Mouse (Mus musculus) thymus, adult 2 months (tissue): ENCODE results near the gene Lama5.

Source experiments
- CTCF ChIP-seq: fragments of 200-500 bp; IDR thresholded peaks from 2 replicates; pipeline ENCODE4 v1.5.1; 2012; ENCODE audit warnings: mild to moderate bottlenecking, control low read depth, low read length, moderate library complexity, borderline replicate concordance; ENCODE audit not compliant: control insufficient read depth, poor library complexity, insufficient read depth; ENCODE audit errors: extremely low read depth
- POLR2A ChIP-seq: fragments of 200-500 bp; IDR thresholded peaks from 2 replicates; pipeline ENCODE4 v1.6.1; 2012; ENCODE audit warnings: mild to moderate bottlenecking, low read length, control low read depth, moderate library complexity; ENCODE audit not compliant: control insufficient read depth, poor library complexity, insufficient read depth; ENCODE audit errors: extremely low read depth

DNA sequence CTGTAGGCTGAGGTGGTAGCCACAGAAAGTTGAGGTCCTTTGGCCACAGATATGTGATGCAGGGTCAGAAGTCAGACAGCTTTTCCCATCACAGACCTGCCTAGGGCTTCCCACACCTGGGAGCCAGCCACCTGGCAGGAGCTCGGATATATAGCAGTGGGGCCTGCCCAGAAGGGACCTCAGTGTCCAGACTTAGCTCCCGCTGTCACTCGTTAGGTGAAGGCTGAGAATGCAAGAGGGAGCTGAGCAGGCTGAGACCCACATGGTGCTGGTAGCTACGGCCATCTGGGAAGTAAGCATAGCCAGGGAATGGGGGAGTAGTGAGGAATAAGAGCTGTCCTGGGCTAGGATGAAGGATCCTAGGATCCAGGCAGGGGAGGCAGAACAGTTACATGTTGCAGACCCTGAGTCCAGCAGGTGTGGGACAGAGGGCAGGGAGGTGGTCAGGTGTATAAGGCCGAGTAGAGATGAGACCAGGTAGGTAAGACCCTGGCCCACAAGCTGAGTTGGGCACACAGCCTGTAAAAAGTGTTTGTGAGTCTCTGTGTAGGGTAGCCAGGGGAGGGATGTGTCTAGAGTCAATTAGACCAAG, 46.2 kb upstream of the Lama5 start:
- TF ChIP-seq POLR2A (no peak), CTCF (no peak)
